In the genomic region with DNA sequence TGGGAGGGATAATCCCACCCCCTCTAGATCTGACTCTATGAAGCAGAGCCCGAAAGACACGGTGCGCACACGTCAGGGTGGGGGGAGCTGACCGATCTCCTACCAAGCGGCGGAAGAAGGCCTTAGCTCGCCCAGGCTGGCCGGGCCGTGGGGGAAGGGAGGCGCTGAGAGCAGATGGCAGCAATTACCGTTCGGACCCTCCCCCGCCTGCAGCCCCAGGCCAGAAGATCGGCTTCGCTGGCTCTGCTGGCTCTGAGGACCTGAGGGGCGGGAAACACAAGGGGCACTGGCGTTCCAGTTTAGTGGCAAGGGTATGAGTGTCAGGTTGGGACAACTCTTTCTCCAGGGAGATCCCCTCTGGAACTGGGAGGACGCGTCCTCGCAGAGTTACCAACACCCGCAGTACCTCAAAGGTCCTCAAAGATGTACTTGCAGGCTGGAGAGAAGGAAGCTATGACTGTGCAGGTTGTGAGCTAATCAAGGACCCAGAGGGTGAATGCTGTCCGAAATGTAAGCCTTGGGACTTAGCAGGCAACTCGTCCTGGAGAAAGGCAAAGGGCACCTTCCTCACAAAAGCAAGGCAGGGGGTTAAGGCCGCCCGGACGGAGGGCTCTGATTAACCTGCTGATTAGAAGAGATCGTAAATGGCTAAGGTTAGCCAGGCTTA, we compare ENCODE assay signal across 9 mouse cellular contexts. TPM values are rescaled to one million over a fixed set of nuclear protein-coding genes. Genes with fewer than 3 reads are reported as not detected.
DNase-seq lines count a peak whose midpoint lies in the region; ATAC-seq and TF ChIP-seq lines count a peak whose summit lies in the region.
"Had no signal": no experiment of that assay in that cellular context is flagged by ENCODE, and none has a peak within 500 bp of the region (broad histone marks: within the 10 kb centered on the region; RNA-seq: fewer than 3 reads in every experiment).

No protein-coding gene starts in this region.

- H3K4me3 ChIP-seq in kidney, embryonic 15.5 days (replicated peaks), result peak overlapping the region; percentile 11
- peak overlapping the region; percentile 38 for H3K4me3 ChIP-seq in hindbrain, embryonic 10.5 days
- no peak overlapping the region for H3K4me3 ChIP-seq in left cerebral cortex, adult 2 months

- H3K36me3 ChIP-seq in kidney, embryonic 15.5 days, result no peaks in the 10 kb centered on the region
- no peaks in the 10 kb centered on the region for H3K36me3 ChIP-seq in hindbrain, embryonic 10.5 days

- 0 out of 2 replicates have a peak overlapping the region, but pooled peaks have one; percentile 19 for H3K9ac ChIP-seq in kidney, embryonic 15.5 days

- H3K27ac ChIP-seq in kidney, embryonic 15.5 days, result peak overlapping the region; percentile 66
- H3K27ac ChIP-seq in hindbrain, embryonic 10.5 days, result peak overlapping the region; percentile 87
- H3K27ac ChIP-seq in left cerebral cortex, adult 2 months, result no peak overlapping the region

- peaks cover 27% of the 10 kb centered on the region for H3K27me3 ChIP-seq in kidney, embryonic 15.5 days
- peaks cover 39% of the 10 kb centered on the region for H3K27me3 ChIP-seq in hindbrain, embryonic 10.5 days (ENCODE audit: insufficient read depth, poor library complexity, severe bottlenecking)

- no peak for TF ChIP-seq CTCF in left cerebral cortex, adult 2 months (IDR thresholded peaks at IDR 0.05)

- H3K4me2 ChIP-seq in kidney, embryonic 15.5 days, result peak overlapping the region; percentile 52

- 4% methylated on average over 28 of the region's 28 CpGs for WGBS in kidney, embryonic 15.5 days
- 1% methylated on average over 28 of the region's 28 CpGs for WGBS in hindbrain, embryonic 10.5 days

- no peak for DNase-seq in kidney, adult 9 months
- peak; percentile 89 for DNase-seq in embryo, embryonic 10.5 days (ENCODE audit: low spot score)
- peak; percentile 89 for DNase-seq in hindbrain, embryonic 10.5 days (ENCODE audit: low spot score)
- peak; percentile 87 for DNase-seq in mesoderm, embryonic 11.5 days (ENCODE audit: low read depth, low spot score)
- DNase-seq in layer of hippocampus, postnatal 36 days, result no peak
- DNase-seq in left cerebral cortex, adult 2 months (ENCODE audit: extremely low spot score in 1 of 2, low spot score in 2 of 2), result no peak
- DNase-seq in frontal cortex, postnatal 10 days (ENCODE audit: low spot score in 2 of 2), result no peak

- no peaks in the 10 kb centered on the region for H3K9me3 ChIP-seq in kidney, embryonic 15.5 days (replicated peaks)
- no peaks in the 10 kb centered on the region for H3K9me3 ChIP-seq in hindbrain, embryonic 10.5 days

- H3K4me1 ChIP-seq in kidney, embryonic 15.5 days, result peaks cover 46% of the 10 kb centered on the region
- H3K4me1 ChIP-seq in hindbrain, embryonic 10.5 days (replicated peaks), result peaks cover 81% of the 10 kb centered on the region

- ATAC-seq in kidney, embryonic 15.5 days (replicated peaks; ENCODE audit: low FRiP score), result peak; percentile 37; the same call in 1 of the 2 replicates

- intact Hi-C loops in left cerebral cortex, adult 2 months (cut with DNase I), result no loop called here

RNA-seq across cellular contexts. Expression of a gene that starts 17.4 kb away (rescaled TPM):
- not detected in 2 replicates for polyA plus RNA-seq in kidney, embryonic 15.5 days (2015; fragmentation: Nextera tagmentation; extraction: Ambion mirVana)
- not detected in 2 replicates for polyA plus RNA-seq in hindbrain, embryonic 10.5 days (2016; fragmentation: Nextera tagmentation; extraction: Ambion mirVana)
- total RNA-seq in layer of hippocampus, postnatal 36 days (2021), result not detected
- not detected for total RNA-seq in left cerebral cortex, adult 2 months (2021)
- polyA plus RNA-seq: large intestine, adult 2 months had no signal

RNA-seq across cellular contexts. Expression of a gene that starts 19.8 kb away (rescaled TPM):
- polyA plus RNA-seq in kidney, embryonic 15.5 days (2015; fragmentation: Nextera tagmentation; extraction: Ambion mirVana), result 0.22 and 0.44 TPM in 2 replicates
- 1.4 TPM in 2 replicates for polyA plus RNA-seq in hindbrain, embryonic 10.5 days (2016; fragmentation: Nextera tagmentation; extraction: Ambion mirVana)
- total RNA-seq in layer of hippocampus, postnatal 36 days (2021), result 1 to 10 TPM; 1.1 to 1.2 TPM
- 1 to 10 TPM; 1.2 to 1.4 TPM for total RNA-seq in left cerebral cortex, adult 2 months (2021)

RNA-seq across cellular contexts. Expression of a gene that starts 30.2 kb away (rescaled TPM):
- 17.2 and 18.4 TPM in 2 replicates for polyA plus RNA-seq in kidney, embryonic 15.5 days (2015; fragmentation: Nextera tagmentation; extraction: Ambion mirVana)
- polyA plus RNA-seq in hindbrain, embryonic 10.5 days (2016; fragmentation: Nextera tagmentation; extraction: Ambion mirVana), result 8.7 and 10.8 TPM in 2 replicates
- total RNA-seq in layer of hippocampus, postnatal 36 days (2021), result 1 to 10 TPM; 7.5 to 8.9 TPM
- 10 to 100 TPM; 13.8 to 15.1 TPM for total RNA-seq in left cerebral cortex, adult 2 months (2021)

RNA-seq across cellular contexts. Expression of a gene that starts 50.9 kb away (rescaled TPM):
- not detected in 2 replicates for polyA plus RNA-seq in kidney, embryonic 15.5 days (2015; fragmentation: Nextera tagmentation; extraction: Ambion mirVana)
- polyA plus RNA-seq in hindbrain, embryonic 10.5 days (2016; fragmentation: Nextera tagmentation; extraction: Ambion mirVana), result not detected in 2 replicates
- total RNA-seq in layer of hippocampus, postnatal 36 days (2021), result not detected
- total RNA-seq in left cerebral cortex, adult 2 months (2021), result not detected
- polyA plus RNA-seq: large intestine, adult 2 months had no signal

Comparison
In these comparisons a context has a peak if more than half of its experiments do, and no peak if none do; other contexts are left out.
1. DNase-seq: peak in embryo, embryonic 10.5 days (single experiment), hindbrain, embryonic 10.5 days (single experiment) and mesoderm, embryonic 11.5 days (single experiment); none in kidney, adult 9 months (single experiment), layer of hippocampus, postnatal 36 days (0 of 2), left cerebral cortex, adult 2 months (0 of 2) and frontal cortex, postnatal 10 days (0 of 2).